Mouse (Mus musculus): ENCODE data around the gene Tmprss13. TPM values are rescaled to one million over a fixed set of nuclear protein-coding genes. Genes with fewer than 3 reads are reported as not detected.

Tmprss13 gene
- total RNA-seq (2012; rRNA removed) (not detected in 2 replicates), total RNA-seq (2014; rRNA removed) (not detected in 2 replicates), polyA plus RNA-seq (2012; ENCODE audit: insufficient read length, low read depth) (not detected in 2 replicates)

GRCm38 (mm10) chr9:45318855-45319254, at the start of gene Tmprss13:
TSS of gene Tmprss13 (plus strand) at chr9:45319100.
- H3K27ac ChIP-seq (ENCODE audit: insufficient read depth, low read depth), result no peak within 1 kb of the TSS
- no peaks in the 10 kb centered on the region for H3K79me2 ChIP-seq (replicated peaks; ENCODE audit: control insufficient read depth, extremely low read depth, insufficient read depth, poor library complexity, severe bottlenecking)
- no peak within 1 kb of the TSS for H3K9ac ChIP-seq (ENCODE audit: insufficient read depth, low read depth)
- H3K9me3 ChIP-seq (replicated peaks; ENCODE audit: low read length), result no peaks in the 10 kb centered on the region
- dilution Hi-C loops (cut with MboI; ENCODE audit: extremely low pct_ligation_motif_present, extremely low pct_unique_long_range_greater_than_20kb, low sequenced_read_pairs) (no loop called here), in situ Hi-C loops (cut with MboI; ENCODE audit: low pct_ligation_motif_present, low pct_unique_long_range_greater_than_20kb, low sequenced_read_pairs) (no loop called here)
- no peak within 1 kb of the TSS for H3K4me3 ChIP-seq (replicated peaks in 1 of 3; ENCODE audit: low read depth in 2 of 3, low read length in 2 of 3, poor library complexity in 1 of 3)
- H3K27me3 ChIP-seq (replicated peaks), result peaks cover 67% of the 10 kb centered on the region
- TF ChIP-seq USF2 (conservative IDR thresholded peaks at IDR 0.05; ENCODE audit: low read depth, low read length), result no peak
- no peak for TF ChIP-seq TCF12 (IDR thresholded peaks at IDR 0.05; ENCODE audit: low read depth, low read length)
- TF ChIP-seq JUND (conservative IDR thresholded peaks at IDR 0.05; ENCODE audit: low read depth, low read length), result no peak
- no peak for TF ChIP-seq SIN3A (IDR thresholded peaks at IDR 0.05; ENCODE audit: low read length)
- no peak for TF ChIP-seq KAT2A (IDR thresholded peaks at IDR 0.05; ENCODE audit: insufficient replicate concordance, low read length)
- TF ChIP-seq SMC3 (IDR thresholded peaks at IDR 0.05; ENCODE audit: low read depth, low read length), result no peak
- TF ChIP-seq HCFC1 (IDR thresholded peaks at IDR 0.05; ENCODE audit: low read depth, low read length), result no peak
- TF ChIP-seq NRF1 (IDR thresholded peaks at IDR 0.05; ENCODE audit: low read depth, low read length), result no peak
- no peak for TF ChIP-seq MAZ (IDR thresholded peaks at IDR 0.05; ENCODE audit: low read depth, low read length)
- no peak for TF ChIP-seq MXI1 (IDR thresholded peaks at IDR 0.05; ENCODE audit: low read depth, low read length)
- no peak for TF ChIP-seq POLR2A (IDR thresholded peaks at IDR 0.05; ENCODE audit: low read depth, low read length)
- TF ChIP-seq IRF4 (IDR thresholded peaks at IDR 0.05; ENCODE audit: low read depth, low read length), result no peak
- no peak for TF ChIP-seq RAD21 (IDR thresholded peaks at IDR 0.05; ENCODE audit: low read depth, low read length)
- TF ChIP-seq NELFE (IDR thresholded peaks at IDR 0.05; ENCODE audit: low read depth, low read length), result no peak
- TF ChIP-seq ZKSCAN1 (IDR thresholded peaks at IDR 0.05; ENCODE audit: borderline replicate concordance, low read depth, low read length), result no peak
- no peak for TF ChIP-seq EP300 (IDR thresholded peaks at IDR 0.05; ENCODE audit: low read length)
- no peaks in the 10 kb centered on the region for H3K36me3 ChIP-seq (replicated peaks in 1 of 2; ENCODE audit: control insufficient read depth in 1 of 2, insufficient read depth in 1 of 2, low read length in 1 of 2)
- H3K4me2 ChIP-seq (ENCODE audit: insufficient read depth, low read depth, poor library complexity, severe bottlenecking), result no peak within 1 kb of the TSS
- H3K4me1 ChIP-seq (ENCODE audit: control insufficient read depth in 1 of 2, insufficient read depth in 2 of 2), result peaks cover 0 to 5% of the 10 kb centered on the region in 2 experiments; a peak in 2 of 4 replicates
- DNase-seq (ENCODE audit: extremely low read depth), result no peak

- dilution Hi-C loops (cut with MboI; ENCODE audit: extremely low pct_ligation_motif_present, extremely low pct_unique_long_range_greater_than_20kb, low sequenced_read_pairs) (no loop called here), in situ Hi-C loops (cut with MboI; ENCODE audit: low pct_ligation_motif_present, low pct_unique_long_range_greater_than_20kb, low sequenced_read_pairs) (no loop called here)
Observed at GRCm38 (mm10) chr9:45272213-45272612, 46.7 kb upstream of the Tmprss13 start.

More at GRCm38 (mm10) chr9:45272213-45272612, 46.7 kb upstream of the Tmprss13 start:
- Histone ChIP-seq H3K4me3 (replicated peaks in 1 of 3; ENCODE audit: low read depth in 2 of 3, low read length in 2 of 3, poor library complexity in 1 of 3) (no peak overlapping the region), H3K9me3 (replicated peaks; ENCODE audit: low read length) (no peaks in the 10 kb centered on the region), H3K79me2 (replicated peaks; ENCODE audit: control insufficient read depth, extremely low read depth, insufficient read depth, poor library complexity, severe bottlenecking) (no peaks in the 10 kb centered on the region), H3K9ac (ENCODE audit: insufficient read depth, low read depth) (no peak overlapping the region), H3K27ac (ENCODE audit: insufficient read depth, low read depth) (0 out of 2 replicates have a peak overlapping the region, but pooled peaks have one; percentile 20), H3K4me1 (ENCODE audit: control insufficient read depth in 1 of 2, insufficient read depth in 2 of 2) (peaks cover 18 to 90% of the 10 kb centered on the region in 2 experiments), H3K36me3 (replicated peaks in 1 of 2; ENCODE audit: control insufficient read depth in 1 of 2, insufficient read depth in 1 of 2, low read length in 1 of 2) (no peaks in the 10 kb centered on the region), H3K27me3 (replicated peaks) (no peaks in the 10 kb centered on the region), H3K4me2 (ENCODE audit: insufficient read depth, low read depth, poor library complexity, severe bottlenecking) (peak overlapping the region; percentile 58)
- DNase-seq (ENCODE audit: extremely low read depth), result peak; percentile 70
- TF ChIP-seq TBP (conservative IDR thresholded peaks at IDR 0.05; ENCODE audit: low read depth, low read length), result no peak
- TF ChIP-seq ELF1 (IDR thresholded peaks at IDR 0.05; ENCODE audit: low read depth, low read length), result peak; percentile 52; the same call in 1 of the 2 replicates
- TF ChIP-seq ETS1 (conservative IDR thresholded peaks at IDR 0.05; ENCODE audit: low read depth, low read length), result peak; percentile 80
- peak; percentile 82 for TF ChIP-seq NRF1 (IDR thresholded peaks at IDR 0.05; ENCODE audit: low read depth, low read length)
- no peak for TF ChIP-seq MYC (IDR thresholded peaks at IDR 0.05; ENCODE audit: low read depth, low read length)
- peak; percentile 52 for TF ChIP-seq TCF12 (IDR thresholded peaks at IDR 0.05; ENCODE audit: low read depth, low read length)
- TF ChIP-seq EP300 (IDR thresholded peaks at IDR 0.05; ENCODE audit: low read length), result 0 out of 2 replicates have a peak, but pooled peaks have one; percentile 15
- TF ChIP-seq POLR2A (IDR thresholded peaks at IDR 0.05; ENCODE audit: low read depth, low read length), result no peak

Data from CH12.LX (cell line).